Mouse (Mus musculus): ENCODE measurements at regions not wholly inside any gene's neighbourhood (a gene's known extent, or its start where the extent isn't known, plus 50 kb on each side); places are given as distances from the start of the nearest gene placed in this dataset.

- DNase-seq (ENCODE audit: low read depth, low spot score) = no peak
These were observed 185.7 kb downstream of the Plk2 start for GRCm38 (mm10) chr13:110580570-110580969.

- DNase-seq (ENCODE audit: low read depth, low spot score) = no peak
These were observed 189.9 kb downstream of the Plk2 start for GRCm38 (mm10) chr13:110584765-110585164.

- no peak for DNase-seq (ENCODE audit: low read depth, low spot score)
These were observed 199.8 kb downstream of the Plk2 start for GRCm38 (mm10) chr13:110594630-110595029.

GRCm38 (mm10) chr13:110599666-110600065 is 204.8 kb downstream of the Plk2 start:
- no peak for DNase-seq (ENCODE audit: low read depth, low spot score)

GRCm38 (mm10) chr13:110600377-110600776 is 205.5 kb downstream of the Plk2 start:
- no peak for DNase-seq (ENCODE audit: low read depth, low spot score)

GRCm38 (mm10) chr13:110601352-110601751 is 206.5 kb downstream of the Plk2 start:
- no peak for DNase-seq (ENCODE audit: low read depth, low spot score)

GRCm38 (mm10) chr13:110601840-110602239 is 207.0 kb downstream of the Plk2 start:
- DNase-seq (ENCODE audit: low read depth, low spot score) = no peak

- DNase-seq (ENCODE audit: low read depth, low spot score) = no peak
These were observed 208.0 kb downstream of the Plk2 start for GRCm38 (mm10) chr13:110602894-110603293.

- DNase-seq (ENCODE audit: low read depth, low spot score) = no peak
These were observed 224.2 kb downstream of the Plk2 start for GRCm38 (mm10) chr13:110619010-110619409.

- DNase-seq (ENCODE audit: low read depth, low spot score) = no peak
These were observed 232.3 kb downstream of the Plk2 start for GRCm38 (mm10) chr13:110627136-110627535.

- DNase-seq (ENCODE audit: low read depth, low spot score) = no peak
These were observed 232.9 kb downstream of the Plk2 start for GRCm38 (mm10) chr13:110627732-110628131.

GRCm38 (mm10) chr13:110628201-110628600 is 233.4 kb downstream of the Plk2 start:
- DNase-seq (ENCODE audit: low read depth, low spot score) = no peak

GRCm38 (mm10) chr13:110633261-110633781 is 238.5 kb downstream of the Plk2 start:
- no peak for DNase-seq (ENCODE audit: low read depth, low spot score)

GRCm38 (mm10) chr13:110633899-110634298 is 239.1 kb downstream of the Plk2 start:
- DNase-seq (ENCODE audit: low read depth, low spot score) = no peak

- no peak for DNase-seq (ENCODE audit: low read depth, low spot score)
These were observed 247.9 kb downstream of the Plk2 start for GRCm38 (mm10) chr13:110642792-110643191.

GRCm38 (mm10) chr13:110643198-110643896 is 248.5 kb downstream of the Plk2 start:
- no peak for DNase-seq (ENCODE audit: low read depth, low spot score)

GRCm38 (mm10) chr13:110643897-110644213 is 249.0 kb downstream of the Plk2 start:
- DNase-seq (ENCODE audit: low read depth, low spot score) = no peak

GRCm38 (mm10) chr13:110649378-110649777 is 254.5 kb downstream of the Plk2 start:
- DNase-seq (ENCODE audit: low read depth, low spot score) = no peak

- no peak for DNase-seq (ENCODE audit: low read depth, low spot score)
These were observed 255.1 kb downstream of the Plk2 start for GRCm38 (mm10) chr13:110649870-110650497.

- DNase-seq (ENCODE audit: low read depth, low spot score) = no peak
These were observed 257.4 kb downstream of the Plk2 start for GRCm38 (mm10) chr13:110652201-110652600.

- DNase-seq (ENCODE audit: low read depth, low spot score) = no peak
These were observed 270.4 kb downstream of the Plk2 start for GRCm38 (mm10) chr13:110665073-110665800.

- no peak for DNase-seq (ENCODE audit: low read depth, low spot score)
These were observed 272.6 kb downstream of the Plk2 start for GRCm38 (mm10) chr13:110667276-110667956.

Measured in ES-CJ7 (cell line).